12 mouse cellular contexts compared by ENCODE assay signal in the genomic region with DNA sequence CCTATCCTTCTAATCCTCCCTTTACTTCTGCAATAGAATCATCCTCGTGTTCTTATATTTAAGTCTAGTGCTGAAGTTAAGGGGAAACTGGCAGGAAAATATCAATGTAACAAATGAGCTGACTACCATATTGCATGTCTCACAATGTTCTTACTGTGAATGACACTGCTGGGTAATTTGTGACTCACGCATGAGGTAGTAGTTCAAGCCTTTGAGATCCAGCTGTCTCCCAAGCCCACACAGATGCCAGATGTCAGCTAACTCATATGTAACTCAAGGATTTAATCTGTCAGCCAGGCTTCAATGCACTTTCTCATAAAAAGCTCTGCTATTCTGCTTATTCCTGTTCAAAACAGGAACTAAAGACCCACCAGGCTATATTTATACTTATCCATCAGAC.
"Had no signal": no experiment of that assay in that cellular context is flagged by ENCODE, and none has a peak within 500 bp of the region (broad histone marks: within the 10 kb centered on the region; RNA-seq: fewer than 3 reads in every experiment).

No protein-coding gene starts in this region.

- H3K27me3 ChIP-seq: intestine, embryonic 15.5 days; kidney, embryonic 15.5 days; limb, embryonic 15.5 days; liver, embryonic 13.5 days; megakaryocyte, embryonic 14.5 days; midbrain, embryonic 12.5 days had no signal

- H3K9me3 ChIP-seq: intestine, embryonic 15.5 days; kidney, embryonic 15.5 days; limb, embryonic 15.5 days; liver, embryonic 13.5 days; megakaryocyte, embryonic 14.5 days; midbrain, embryonic 12.5 days had no signal

- H3K4me3 ChIP-seq: intestine, embryonic 15.5 days; kidney, embryonic 15.5 days; left cerebral cortex, adult 2 months; limb, embryonic 15.5 days; liver, embryonic 13.5 days; megakaryocyte, embryonic 14.5 days; midbrain, embryonic 12.5 days had no signal

- DNase-seq: kidney, adult 2 months; kidney, postnatal 14 days; liver, embryonic 13.5 days; liver, postnatal 0 days had no signal

- H3K27ac ChIP-seq: intestine, embryonic 15.5 days; kidney, embryonic 15.5 days; left cerebral cortex, adult 2 months; limb, embryonic 15.5 days; liver, embryonic 13.5 days; macrophage; midbrain, embryonic 12.5 days had no signal

- H3K36me3 ChIP-seq: intestine, embryonic 15.5 days; kidney, embryonic 15.5 days; limb, embryonic 15.5 days; liver, embryonic 13.5 days; midbrain, embryonic 12.5 days had no signal

- ATAC-seq: intestine, embryonic 15.5 days; liver, postnatal 0 days; midbrain, embryonic 16.5 days had no signal

- H3K4me1 ChIP-seq: intestine, embryonic 15.5 days; kidney, embryonic 15.5 days; limb, embryonic 15.5 days; liver, embryonic 13.5 days; megakaryocyte, embryonic 14.5 days; midbrain, embryonic 12.5 days had no signal

- H3K4me2 ChIP-seq: intestine, embryonic 15.5 days; kidney, embryonic 15.5 days; limb, embryonic 15.5 days; liver, embryonic 13.5 days; midbrain, embryonic 12.5 days had no signal

- H3K9ac ChIP-seq: intestine, embryonic 15.5 days; kidney, embryonic 15.5 days; limb, embryonic 15.5 days; liver, embryonic 13.5 days; liver, postnatal 0 days; midbrain, embryonic 12.5 days had no signal
